In genomic region chr8:124815870-124816269, GRCm38 (mm10) we compare ENCODE assay signal across 26 mouse cellular contexts. TPM values are rescaled to one million over a fixed set of nuclear protein-coding genes. Genes with fewer than 3 reads are reported as not detected.
DNase-seq lines count a peak whose midpoint lies in the region; ATAC-seq and TF ChIP-seq lines count a peak whose summit lies in the region.
"Had no signal": no experiment of that assay in that cellular context is flagged by ENCODE, and none has a peak within 500 bp of the region (broad histone marks: within the 10 kb centered on the region; RNA-seq: fewer than 3 reads in every experiment).

No protein-coding gene starts in this region.

- H3K4me2 ChIP-seq in midbrain, embryonic 11.5 days, result no peak overlapping the region
- H3K4me2 ChIP-seq: embryonic facial prominence, embryonic 13.5 days; forebrain, embryonic 13.5 days; heart, embryonic 13.5 days; hindbrain, embryonic 12.5 days; limb, embryonic 12.5 days; liver, embryonic 11.5 days; lung, embryonic 14.5 days had no signal

- H3K27me3 ChIP-seq in midbrain, embryonic 11.5 days (ENCODE audit: control insufficient read depth, insufficient read depth, low read length), result no peaks in the 10 kb centered on the region
- H3K27me3 ChIP-seq: Patski had no signal

- H3K27ac ChIP-seq in gastrocnemius, adult 2 months, result no peak overlapping the region
- no peak overlapping the region for H3K27ac ChIP-seq in midbrain, embryonic 11.5 days (ENCODE audit: low read depth, low read length)
- H3K27ac ChIP-seq: embryonic facial prominence, embryonic 13.5 days; forebrain, embryonic 13.5 days; heart, embryonic 13.5 days; hindbrain, embryonic 12.5 days; limb, embryonic 12.5 days had no signal

- intact Hi-C loops in gastrocnemius, adult 2 months (cut with DNase I), result no loop called here

- no peak for ATAC-seq in midbrain, embryonic 11.5 days (ENCODE audit: low FRiP score)
- no peak for ATAC-seq in megakaryocyte, adult 5-6 weeks (ENCODE audit: poor library complexity, severe bottlenecking)
- ATAC-seq: forebrain, embryonic 13.5 days; intestine, postnatal 0 days; Patski had no signal

- no peak overlapping the region for H3K4me3 ChIP-seq in gastrocnemius, adult 2 months
- H3K4me3 ChIP-seq in midbrain, embryonic 11.5 days (ENCODE audit: low read depth, low read length), result no peak overlapping the region
- H3K4me3 ChIP-seq: embryonic facial prominence, embryonic 13.5 days; erythroblast, embryonic 14.5 days; forebrain, embryonic 13.5 days; heart, embryonic 13.5 days; hindbrain, embryonic 12.5 days; limb, embryonic 12.5 days; megakaryocyte, embryonic 14.5 days had no signal

- H3K4me1 ChIP-seq in midbrain, embryonic 11.5 days (ENCODE audit: control insufficient read depth, insufficient read depth, low read length), result no peaks in the 10 kb centered on the region
- H3K4me1 ChIP-seq: embryonic facial prominence, embryonic 13.5 days; limb, embryonic 12.5 days; megakaryocyte, embryonic 14.5 days had no signal

- no peak for TF ChIP-seq CTCF in gastrocnemius, adult 2 months (IDR thresholded peaks at IDR 0.05)

- no peaks in the 10 kb centered on the region; the same call in 1 of the 2 replicates for H3K36me3 ChIP-seq in midbrain, embryonic 11.5 days (ENCODE audit: control insufficient read depth, insufficient read depth, low read length)
- H3K36me3 ChIP-seq: embryonic facial prominence, embryonic 13.5 days; heart, embryonic 13.5 days; limb, embryonic 12.5 days had no signal

- 95% methylated on average over 12 of the region's 12 CpGs for WGBS in midbrain, embryonic 11.5 days

- peak; percentile 32 for DNase-seq in gastrocnemius, adult 2 months
- no peak for DNase-seq in gastrocnemius, postnatal 25 days
- peak; percentile 6 for DNase-seq in MN1 (ENCODE audit: low spot score)
- DNase-seq in cerebellum, adult 11-12 months, result peak; percentile 72
- peak; percentile 47 to 59 for DNase-seq in cerebellum, postnatal 14 days
- DNase-seq in midbrain, embryonic 11.5 days (ENCODE audit: low spot score, missing footprints), result no peak
- DNase-seq: adrenal gland, adult 2 months; embryo, embryonic 11 days; kidney, postnatal 36 days; lung, embryonic 14.5 days; midbrain, embryonic 14.5 days; right cerebral cortex, postnatal 25 days; spleen, adult 18-20 months had no signal

- H3K9ac ChIP-seq in midbrain, embryonic 11.5 days (ENCODE audit: low read length), result no peak overlapping the region
- H3K9ac ChIP-seq: embryonic facial prominence, embryonic 13.5 days; forebrain, embryonic 13.5 days; heart, embryonic 13.5 days; hindbrain, embryonic 12.5 days; limb, embryonic 12.5 days; lung, embryonic 14.5 days had no signal

- H3K9me3 ChIP-seq in midbrain, embryonic 11.5 days (ENCODE audit: control insufficient read depth, low read length), result peaks cover 5% of the 10 kb centered on the region; the same call in 1 of the 2 replicates

RNA-seq across cellular contexts. Expression of gene Trim67, which starts 23.0 kb away (rescaled TPM):
- total RNA-seq in gastrocnemius, adult 2 months (2021), result under 1 TPM; 0.06 to 0.10 TPM
- total RNA-seq in gastrocnemius, postnatal 25 days (2021), result under 1 TPM; 0.13 to 0.21 TPM
- 2.9 and 3.3 TPM in 2 replicates for polyA plus RNA-seq in midbrain, embryonic 11.5 days (2014; fragmentation: Nextera tagmentation; extraction: Ambion mirVana)
- not detected in 2 replicates for total RNA-seq in megakaryocyte, adult 5-6 weeks (2015)
- total RNA-seq in megakaryocyte, adult 5-6 weeks (2017), result 0.04 TPM in 1 of 2 replicates, not detected in the other
- polyA plus RNA-seq: erythroblast, embryonic 14.5 days; kidney, embryonic 14.5 days; thymus, postnatal 0 days had no signal

RNA-seq across cellular contexts. Expression of gene Gnpat, which starts 47.0 kb away (rescaled TPM):
- total RNA-seq in gastrocnemius, adult 2 months (2021), result 100 to 1,000 TPM; 157 to 173 TPM
- total RNA-seq in gastrocnemius, postnatal 25 days (2021), result 100 to 1,000 TPM; 125 to 145 TPM
- 136 and 138 TPM in 2 replicates for polyA plus RNA-seq in midbrain, embryonic 11.5 days (2014; fragmentation: Nextera tagmentation; extraction: Ambion mirVana)
- 44.3 and 54.3 TPM in 2 replicates for total RNA-seq in megakaryocyte, adult 5-6 weeks (2015)
- 43.9 and 50.3 TPM in 2 replicates for total RNA-seq in megakaryocyte, adult 5-6 weeks (2017)

RNA-seq across cellular contexts. Expression of gene 2810004N23Rik, which starts 47.0 kb away (rescaled TPM):
- 10 to 100 TPM; 29.7 to 34.0 TPM for total RNA-seq in gastrocnemius, adult 2 months (2021)
- total RNA-seq in gastrocnemius, postnatal 25 days (2021), result 10 to 100 TPM; 24.5 to 25.4 TPM
- 40.6 and 41.7 TPM in 2 replicates for polyA plus RNA-seq in midbrain, embryonic 11.5 days (2014; fragmentation: Nextera tagmentation; extraction: Ambion mirVana)
- total RNA-seq in megakaryocyte, adult 5-6 weeks (2015), result 11.6 and 13.2 TPM in 2 replicates
- total RNA-seq in megakaryocyte, adult 5-6 weeks (2017), result 23.9 and 24.4 TPM in 2 replicates

Comparison
In these comparisons a context has a peak if more than half of its experiments do, and no peak if none do; other contexts are left out.
1. DNase-seq: peak in gastrocnemius, adult 2 months (single experiment), MN1 (single experiment), cerebellum, adult 11-12 months (single experiment) and cerebellum, postnatal 14 days (2 of 2); none in gastrocnemius, postnatal 25 days (single experiment) and midbrain, embryonic 11.5 days (single experiment).